Mouse (Mus musculus): ENCODE measurements at regions not wholly inside any gene's neighbourhood (a gene's known extent, or its start where the extent isn't known, plus 50 kb on each side); places are given as distances from the start of the nearest gene placed in this dataset.

DNA sequence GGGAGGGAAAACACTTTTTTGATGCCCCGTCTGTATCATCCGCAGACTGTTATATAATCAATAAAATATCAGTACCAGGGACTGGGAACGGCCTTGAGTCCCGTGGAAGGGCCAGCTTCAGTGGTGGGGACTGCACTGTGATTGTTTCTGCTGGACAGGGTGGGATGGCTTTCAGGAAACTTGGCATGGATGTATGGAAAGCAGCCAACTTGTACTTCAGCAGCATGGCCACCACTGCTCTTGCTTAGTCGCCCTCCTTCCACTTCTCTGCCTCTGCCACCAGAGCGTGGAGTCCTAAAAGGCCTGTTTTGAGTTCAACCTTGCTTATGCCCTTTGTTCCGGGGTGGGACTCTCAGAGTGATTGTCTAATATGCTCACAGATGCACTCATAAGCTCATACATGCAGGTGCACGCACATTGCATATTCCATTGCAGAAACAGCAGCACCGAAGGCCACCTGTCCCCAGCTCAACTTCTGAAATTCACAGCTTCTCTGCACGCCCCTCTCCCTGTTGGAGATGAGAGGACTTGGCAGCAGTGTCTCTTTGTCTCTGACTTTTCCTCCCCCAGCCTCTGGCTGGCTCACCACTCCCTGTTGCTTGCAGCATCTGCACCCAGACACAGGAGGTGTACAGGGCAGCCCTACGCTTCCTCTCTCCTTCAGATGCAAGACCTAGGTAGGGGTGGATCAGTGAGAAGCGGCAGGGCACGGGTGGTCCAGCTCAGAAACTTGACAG is 91.0 kb upstream of the Grik3 start:
- no peak overlapping the region for H3K27ac ChIP-seq
- no peaks in the 10 kb centered on the region for H3K9me3 ChIP-seq
- no peak for DNase-seq (ENCODE audit: extremely low spot score, low spot score)
- H3K4me1 ChIP-seq = peaks cover 23% of the 10 kb centered on the region
- 90% methylated on average over 13 of the region's 13 CpGs for WGBS
- no peaks in the 10 kb centered on the region for H3K36me3 ChIP-seq (replicated peaks)
- H3K4me3 ChIP-seq = no peak overlapping the region
- H3K27me3 ChIP-seq (ENCODE audit: poor library complexity, severe bottlenecking) = peaks cover 42% of the 10 kb centered on the region

DNA sequence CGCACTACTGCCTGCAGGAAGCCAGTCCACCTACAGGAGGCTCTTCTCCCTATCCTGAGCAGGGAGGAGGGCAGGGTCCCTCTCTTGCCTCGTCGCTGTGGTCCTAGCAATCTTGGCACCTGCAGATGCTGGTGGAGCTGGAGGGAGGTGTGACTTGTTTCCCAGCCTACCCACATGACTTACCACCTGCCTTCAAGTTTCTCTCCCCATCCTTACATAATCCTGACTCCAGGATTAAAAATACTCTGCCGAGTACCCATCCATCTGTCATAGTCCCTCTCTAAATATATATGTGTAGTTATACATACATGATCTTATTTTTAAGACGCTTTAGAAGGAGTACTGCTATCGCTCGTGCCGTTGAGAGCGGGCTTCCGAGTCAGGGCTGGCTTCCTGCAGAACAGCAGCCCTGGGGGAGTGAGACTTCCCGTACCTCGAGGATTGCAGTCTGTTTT is 93.5 kb upstream of the Grik3 start:
- Histone ChIP-seq H3K4me3 (no peak overlapping the region), H3K4me1 (peaks cover 24% of the 10 kb centered on the region), H3K36me3 (replicated peaks) (no peaks in the 10 kb centered on the region), H3K27ac (no peak overlapping the region), H3K27me3 (ENCODE audit: poor library complexity, severe bottlenecking) (peaks cover 27% of the 10 kb centered on the region), H3K9me3 (no peaks in the 10 kb centered on the region)
- whole genome bisulfite sequencing = 70% methylated on average over 12 of the region's 12 CpGs
- no peak for DNase-seq (ENCODE audit: extremely low spot score, low spot score)

DNA sequence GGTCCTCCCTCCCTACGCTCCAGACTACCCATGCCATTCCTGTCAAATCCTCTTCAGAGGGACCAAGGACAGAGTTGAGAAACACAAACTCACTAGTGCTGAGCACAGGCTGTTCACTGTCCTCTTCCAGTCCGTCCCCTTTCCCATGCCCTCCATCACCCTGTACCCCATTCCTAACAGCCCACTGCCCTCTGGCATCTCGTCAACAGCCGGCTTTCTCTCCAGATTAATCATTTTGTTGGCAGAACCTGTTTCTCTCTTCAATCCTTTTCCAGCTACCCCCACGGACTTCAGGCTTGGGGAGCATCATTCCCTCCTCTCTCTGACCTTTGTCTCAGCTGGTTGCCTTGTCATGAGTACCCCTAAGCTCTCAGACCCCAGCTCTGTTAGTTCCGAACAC is 99.2 kb upstream of the Grik3 start:
- Histone ChIP-seq H3K9me3 (no peaks in the 10 kb centered on the region), H3K36me3 (replicated peaks) (no peaks in the 10 kb centered on the region), H3K4me3 (no peak overlapping the region), H3K27ac (no peak overlapping the region), H3K27me3 (ENCODE audit: poor library complexity, severe bottlenecking) (peaks cover 14% of the 10 kb centered on the region), H3K4me1 (peaks cover 5% of the 10 kb centered on the region)
- WGBS = 70% methylated on average over 6 of the region's 6 CpGs
- no peak for DNase-seq (ENCODE audit: extremely low spot score, low spot score)

DNA sequence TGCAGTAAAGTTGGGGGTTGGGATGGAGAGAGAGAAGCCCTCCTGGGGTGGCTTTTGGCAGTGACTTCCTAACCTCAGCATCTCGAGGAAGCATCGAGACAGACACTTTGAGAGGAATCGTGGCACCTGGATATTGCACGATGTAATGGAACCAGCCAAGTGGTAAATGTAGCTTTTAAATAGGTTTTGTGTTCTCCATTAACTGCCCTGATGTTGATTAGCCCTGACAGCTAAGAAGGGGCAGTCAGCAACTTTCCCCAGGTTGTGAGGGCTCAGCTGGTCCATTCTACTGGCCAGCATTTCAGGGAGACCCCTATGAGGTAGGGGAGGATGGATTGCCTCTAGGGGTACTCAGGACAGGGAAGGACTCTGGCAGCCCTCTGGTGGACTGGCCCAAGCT is 104.7 kb upstream of the Grik3 start:
- WGBS = 62% methylated on average over 4 of the region's 4 CpGs
- no peak overlapping the region for H3K4me3 ChIP-seq
- 0 out of 2 replicates have a peak, but pooled peaks cover 7% of the 10 kb centered on the region for H3K9me3 ChIP-seq
- DNase-seq (ENCODE audit: extremely low spot score, low spot score) = no peak
- H3K36me3 ChIP-seq (replicated peaks) = no peaks in the 10 kb centered on the region
- no peak overlapping the region for H3K27ac ChIP-seq
- peaks cover 10% of the 10 kb centered on the region for H3K4me1 ChIP-seq
- peaks cover 5% of the 10 kb centered on the region for H3K27me3 ChIP-seq (ENCODE audit: poor library complexity, severe bottlenecking)

DNA sequence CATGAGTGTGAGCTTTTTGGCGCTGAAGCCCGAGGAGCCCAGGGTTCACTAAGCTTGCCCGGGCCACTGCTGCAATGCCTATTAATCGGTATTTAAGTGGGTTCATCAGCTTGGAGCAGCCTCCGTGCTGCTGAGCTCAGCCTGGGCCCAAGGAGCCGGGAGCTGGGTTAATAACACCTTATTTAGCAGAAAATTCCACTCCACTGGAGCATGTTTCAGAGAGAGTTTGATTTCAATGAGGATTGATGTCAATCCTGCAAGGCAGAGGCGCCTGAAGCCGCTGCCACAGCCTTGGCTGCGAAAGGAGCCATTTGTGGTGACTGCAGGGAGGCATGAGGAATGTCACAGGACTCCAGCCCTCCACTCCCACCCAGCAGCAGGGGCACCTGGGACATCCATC is 126.5 kb upstream of the Grik3 start:
- 58% methylated on average over 9 of the region's 9 CpGs for WGBS
- 0 out of 2 replicates have a peak overlapping the region, but pooled peaks have one; percentile 13 for H3K27ac ChIP-seq
- no peak overlapping the region for H3K4me3 ChIP-seq
- no peak for DNase-seq (ENCODE audit: extremely low spot score, low spot score)
- no peaks in the 10 kb centered on the region for H3K9me3 ChIP-seq
- no peaks in the 10 kb centered on the region for H3K36me3 ChIP-seq (replicated peaks)
- peaks cover 49% of the 10 kb centered on the region for H3K4me1 ChIP-seq
- peaks cover 36% of the 10 kb centered on the region for H3K27me3 ChIP-seq (ENCODE audit: poor library complexity, severe bottlenecking)

DNA sequence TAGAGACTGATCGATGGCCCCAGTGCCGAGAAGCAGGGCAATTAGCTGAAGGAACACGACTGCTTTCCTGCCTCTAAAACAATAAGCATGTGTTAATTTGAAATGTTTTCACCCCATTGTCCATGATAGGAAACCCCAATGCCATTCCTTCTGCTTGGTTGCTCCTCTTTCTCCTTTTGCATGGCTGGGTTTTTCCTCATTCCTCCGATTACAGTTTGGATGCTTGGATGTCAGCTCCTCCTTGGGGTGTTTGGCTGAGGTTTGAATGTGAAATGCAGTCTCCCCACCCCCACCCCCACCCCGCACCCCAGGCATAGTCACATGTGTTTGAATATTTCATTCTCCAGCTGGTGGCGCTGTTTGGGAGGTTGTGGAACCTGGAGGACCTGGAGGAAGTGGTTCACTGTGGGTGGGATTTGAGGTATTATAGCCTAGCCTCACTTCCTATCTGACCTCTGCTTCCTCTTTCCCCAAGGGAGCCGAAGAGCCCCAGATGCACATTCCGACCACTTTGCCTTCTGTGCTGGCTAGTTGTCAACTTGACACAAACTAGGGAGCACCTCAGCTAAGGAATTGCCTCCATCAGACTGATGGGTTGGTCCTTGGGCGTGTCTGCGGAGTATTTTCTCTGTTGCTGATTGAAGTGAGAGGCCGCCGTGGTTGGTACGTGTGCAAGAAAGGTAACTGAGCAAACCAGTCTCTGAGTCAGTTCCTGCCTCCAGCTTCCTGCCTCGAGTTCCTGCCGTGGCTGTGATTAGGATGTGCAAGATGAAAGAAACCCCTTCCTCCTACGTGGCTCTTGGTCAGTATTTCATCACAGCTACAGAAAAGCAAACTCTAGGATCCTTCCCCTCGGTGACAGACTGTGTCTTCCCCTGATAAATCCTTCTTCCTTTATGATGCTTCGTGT is 128.6 kb upstream of the Grik3 start:
- Histone ChIP-seq H3K27me3 (ENCODE audit: poor library complexity, severe bottlenecking) (peaks cover 40% of the 10 kb centered on the region), H3K27ac (no peak overlapping the region), H3K4me3 (no peak overlapping the region), H3K9me3 (no peaks in the 10 kb centered on the region), H3K36me3 (replicated peaks) (no peaks in the 10 kb centered on the region), H3K4me1 (peaks cover 49% of the 10 kb centered on the region)
- WGBS = 68% methylated on average over 18 of the region's 18 CpGs
- DNase-seq (ENCODE audit: extremely low spot score, low spot score) = no peak

DNA sequence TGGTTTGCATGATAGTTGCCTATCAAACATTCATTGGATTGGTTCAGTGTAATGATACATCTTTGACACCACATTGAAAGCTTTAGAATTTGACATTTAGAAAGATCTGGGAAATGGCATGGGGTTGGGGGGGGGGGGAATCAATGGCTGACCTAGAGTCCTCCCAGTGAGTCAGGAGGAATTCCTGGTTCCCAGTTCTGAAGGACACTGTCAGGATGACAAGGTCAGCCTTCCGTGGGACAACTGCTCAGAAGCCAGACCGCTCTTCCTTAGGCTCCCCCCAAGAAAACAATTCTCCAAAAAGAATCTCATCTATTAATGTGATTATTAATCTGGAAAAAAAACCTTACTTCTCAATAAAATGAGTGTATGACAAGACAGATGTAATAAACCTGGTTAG is 132.1 kb upstream of the Grik3 start:
- H3K36me3 ChIP-seq (replicated peaks) = no peaks in the 10 kb centered on the region
- peaks cover 32% of the 10 kb centered on the region for H3K4me1 ChIP-seq
- no peak for DNase-seq (ENCODE audit: extremely low spot score, low spot score)
- H3K4me3 ChIP-seq = no peak overlapping the region
- no peak overlapping the region for H3K27ac ChIP-seq
- H3K9me3 ChIP-seq = no peaks in the 10 kb centered on the region
- peaks cover 36% of the 10 kb centered on the region for H3K27me3 ChIP-seq (ENCODE audit: poor library complexity, severe bottlenecking)
- WGBS = 88% methylated on average over 2 of the region's 2 CpGs

DNA sequence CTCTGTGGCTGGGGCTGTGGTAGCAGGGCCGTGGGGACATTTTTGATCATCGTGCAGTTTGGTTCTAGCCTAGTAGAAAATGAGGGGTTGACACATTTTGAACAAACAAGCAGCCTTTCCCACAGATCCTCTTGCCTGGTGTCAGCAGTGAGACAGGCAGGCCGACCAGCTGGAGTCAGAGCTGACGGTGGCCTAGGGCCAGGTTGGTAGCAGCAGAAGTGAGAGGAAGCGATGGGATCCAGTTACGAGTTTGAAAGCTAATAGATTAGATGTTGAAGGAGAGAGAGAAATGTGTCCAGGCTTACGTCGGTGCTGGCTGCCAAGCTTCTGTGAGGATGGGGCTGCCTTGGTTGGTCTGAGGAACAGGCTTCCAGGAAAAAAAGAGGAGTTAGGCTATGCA is 134.1 kb upstream of the Grik3 start:
- WGBS = 60% methylated on average over 8 of the region's 8 CpGs
- Histone ChIP-seq H3K27me3 (ENCODE audit: poor library complexity, severe bottlenecking) (peaks cover 31% of the 10 kb centered on the region), H3K4me3 (no peak overlapping the region), H3K4me1 (peaks cover 21% of the 10 kb centered on the region), H3K36me3 (replicated peaks) (no peaks in the 10 kb centered on the region), H3K27ac (no peak overlapping the region), H3K9me3 (no peaks in the 10 kb centered on the region)
- DNase-seq (ENCODE audit: extremely low spot score, low spot score) = no peak

DNA sequence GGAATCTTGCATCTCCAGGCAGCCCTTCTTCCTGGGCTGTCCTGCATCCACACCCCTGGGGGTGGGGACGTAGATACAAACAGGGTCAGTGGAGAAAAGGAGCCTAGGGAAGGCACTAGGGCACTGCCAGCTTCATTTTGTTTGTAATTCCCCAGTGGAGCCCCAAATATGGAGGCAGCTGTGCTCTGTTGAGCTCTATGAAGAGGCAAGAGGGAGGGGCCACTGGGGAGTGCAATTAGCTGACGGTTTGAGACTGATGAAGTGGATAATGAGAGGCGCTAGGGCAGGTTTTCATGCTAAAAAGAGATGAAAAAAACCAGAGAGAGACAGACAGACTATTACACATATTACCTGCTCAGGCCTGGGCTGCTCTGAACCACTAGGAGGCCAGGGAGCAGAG is 135.8 kb upstream of the Grik3 start:
- no peaks in the 10 kb centered on the region for H3K9me3 ChIP-seq
- H3K36me3 ChIP-seq (replicated peaks) = no peaks in the 10 kb centered on the region
- DNase-seq (ENCODE audit: extremely low spot score, low spot score) = no peak
- H3K27me3 ChIP-seq (ENCODE audit: poor library complexity, severe bottlenecking) = peaks cover 18% of the 10 kb centered on the region
- H3K4me1 ChIP-seq = peaks cover 19% of the 10 kb centered on the region
- WGBS = 47% methylated on average over 3 of the region's 3 CpGs
- H3K4me3 ChIP-seq = no peak overlapping the region
- 0 out of 2 replicates have a peak overlapping the region, but pooled peaks have one; percentile 11 for H3K27ac ChIP-seq

DNA sequence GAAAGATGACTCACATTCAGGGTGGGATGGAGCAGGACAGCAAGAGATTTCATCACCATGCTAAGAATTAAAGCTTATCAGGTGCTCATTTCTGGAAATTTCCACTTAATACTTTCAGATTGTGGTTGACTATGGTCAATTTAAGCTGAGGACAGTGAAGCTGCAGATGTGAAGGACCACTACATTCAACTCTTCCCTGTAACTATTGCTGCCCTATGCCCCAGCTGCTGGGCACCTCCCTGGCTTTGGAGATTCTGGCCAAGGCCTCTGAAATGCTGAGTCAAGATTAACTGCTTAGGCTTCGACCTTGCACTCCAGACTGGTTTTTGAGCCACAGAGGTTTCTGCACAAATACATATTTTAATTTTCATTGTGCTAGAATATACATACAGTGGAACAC is 140.4 kb upstream of the Grik3 start:
- Histone ChIP-seq H3K9me3 (no peaks in the 10 kb centered on the region), H3K4me1 (peaks cover 15% of the 10 kb centered on the region), H3K36me3 (replicated peaks) (no peaks in the 10 kb centered on the region), H3K4me3 (no peak overlapping the region), H3K27me3 (ENCODE audit: poor library complexity, severe bottlenecking) (0 out of 2 replicates have a peak, but pooled peaks cover 2% of the 10 kb centered on the region), H3K27ac (no peak overlapping the region)
- WGBS = 84% methylated on average over 1 of the region's 1 CpGs
- DNase-seq (ENCODE audit: extremely low spot score, low spot score) = no peak

DNA sequence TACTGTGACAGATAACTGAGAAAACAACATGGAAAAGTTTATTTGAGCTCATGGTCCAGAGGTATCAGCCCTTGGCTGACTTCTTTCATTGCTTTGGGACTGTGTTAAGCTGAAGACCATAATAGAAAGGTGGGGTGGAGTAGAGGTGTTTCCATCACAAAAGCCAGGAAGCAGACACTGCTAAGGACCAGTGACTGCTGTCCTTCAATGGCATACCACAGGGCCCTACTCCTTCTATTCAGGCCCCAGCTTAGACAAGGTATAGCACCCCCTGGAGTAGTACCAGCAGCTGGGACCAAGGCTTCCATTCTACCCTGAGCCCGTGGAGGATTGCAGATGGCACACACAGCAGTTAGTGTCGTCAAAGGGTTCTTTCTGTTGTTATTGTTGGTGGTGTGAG is 151.4 kb upstream of the Grik3 start:
- Histone ChIP-seq H3K36me3 (replicated peaks) (no peaks in the 10 kb centered on the region), H3K9me3 (no peaks in the 10 kb centered on the region), H3K27me3 (ENCODE audit: poor library complexity, severe bottlenecking) (no peaks in the 10 kb centered on the region), H3K27ac (no peak overlapping the region), H3K4me1 (no peaks in the 10 kb centered on the region), H3K4me3 (no peak overlapping the region)
- WGBS = 63% methylated on average over 2 of the region's 2 CpGs
- DNase-seq (ENCODE audit: extremely low spot score, low spot score) = no peak

DNA sequence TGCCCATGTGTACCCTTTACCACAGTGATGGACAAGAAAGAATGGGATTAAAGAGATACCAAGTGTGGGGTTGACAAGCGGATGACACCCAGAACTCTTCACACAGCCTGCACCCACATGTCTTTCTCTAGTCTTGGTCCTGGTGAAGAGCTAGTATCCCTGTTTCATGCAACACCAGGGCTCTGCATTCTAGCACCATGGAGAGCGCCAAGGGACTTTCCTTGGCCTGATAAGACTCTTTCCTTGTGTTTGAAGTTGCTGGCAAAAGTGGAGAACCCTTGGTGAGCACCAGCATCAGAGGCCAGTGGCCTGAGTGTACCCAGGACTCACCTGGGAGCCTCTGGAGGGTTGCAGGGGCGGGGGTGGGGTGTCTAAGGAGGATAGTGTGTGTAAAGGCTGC is 161.7 kb upstream of the Grik3 start:
- no peak for DNase-seq (ENCODE audit: extremely low spot score, low spot score)
- Histone ChIP-seq H3K27ac (no peak overlapping the region), H3K4me3 (no peak overlapping the region), H3K4me1 (no peaks in the 10 kb centered on the region), H3K27me3 (ENCODE audit: poor library complexity, severe bottlenecking) (peaks cover 6% of the 10 kb centered on the region; the same call in 1 of the 2 replicates), H3K9me3 (no peaks in the 10 kb centered on the region), H3K36me3 (replicated peaks) (no peaks in the 10 kb centered on the region)
- WGBS = 31% methylated on average over 3 of the region's 3 CpGs

DNA sequence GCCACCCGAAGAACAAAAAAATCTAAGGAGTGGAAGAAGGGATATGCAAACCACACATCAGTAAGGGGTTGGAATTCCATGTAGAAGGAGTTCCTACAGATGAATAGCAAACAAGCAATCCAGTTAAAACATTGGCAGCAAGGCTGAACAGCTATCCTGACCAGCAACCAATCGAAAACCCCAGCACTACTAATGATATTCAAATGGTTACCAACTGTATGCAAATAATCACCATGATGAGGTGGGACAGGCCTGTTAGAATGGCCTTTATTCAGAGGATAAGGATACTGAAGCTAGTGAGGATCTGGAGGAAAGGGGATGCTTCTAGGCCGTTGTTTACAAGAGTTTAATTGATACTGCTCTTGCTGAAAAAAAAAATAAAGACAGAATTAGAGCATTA is 166.0 kb upstream of the Grik3 start:
- peaks cover 4% of the 10 kb centered on the region for H3K4me1 ChIP-seq
- no peak for DNase-seq (ENCODE audit: extremely low spot score, low spot score)
- 81% methylated on average over 3 of the region's 3 CpGs for WGBS
- H3K27ac ChIP-seq = no peak overlapping the region
- no peaks in the 10 kb centered on the region for H3K36me3 ChIP-seq (replicated peaks)
- no peak overlapping the region for H3K4me3 ChIP-seq
- peaks cover 22% of the 10 kb centered on the region; the same call in 1 of the 2 replicates for H3K27me3 ChIP-seq (ENCODE audit: poor library complexity, severe bottlenecking)
- no peaks in the 10 kb centered on the region for H3K9me3 ChIP-seq
